Mouse (Mus musculus) CD4-positive, CD25-positive, alpha-beta regulatory T cell, adult 4 months (primary cell): Measurements from ENCODE around the gene Slc12a5. TPM values are rescaled to one million over a fixed set of nuclear protein-coding genes. Genes with fewer than 3 reads are reported as not detected.

ENCODE experiments used
- ATAC-seq: one replicate; pipeline ENCODE4 v1.8.0; 2017
- polyA plus RNA-seq, 2 experiments: library from polyadenylated mRNA; unstranded; fragments of 100-300 nt; shearing (Covaris generic); gene quantifications; one replicate each; pipeline ENCODE4 v1.2.1; 2017

Gene Slc12a5
- polyA plus RNA-seq, 2 experiments from 2014 or later, result 0.31 TPM; not detected in 1

- no peak for ATAC-seq
These were observed 25.9 kb downstream of the Slc12a5 start for GRCm38 (mm10) chr2:164986371-164987027.

- no peak for ATAC-seq
These were observed 28.2 kb downstream of the Slc12a5 start for GRCm38 (mm10) chr2:164988777-164989176.

- ATAC-seq, result no peak
These were observed 30.5 kb downstream of the Slc12a5 start for GRCm38 (mm10) chr2:164991111-164991510.

- no peak for ATAC-seq
These were observed 31.2 kb downstream of the Slc12a5 start for GRCm38 (mm10) chr2:164991808-164992207.

GRCm38 (mm10) chr2:164994156-164994555 is 33.6 kb downstream of the Slc12a5 start:
- no peak for ATAC-seq

- no peak for ATAC-seq
These were observed 34.2 kb downstream of the Slc12a5 start for GRCm38 (mm10) chr2:164994659-164995428.

GRCm38 (mm10) chr2:164995976-164996375 is 35.4 kb downstream of the Slc12a5 start:
- ATAC-seq, result no peak

GRCm38 (mm10) chr2:164996848-164997720 is 36.5 kb downstream of the Slc12a5 start:
- ATAC-seq, result no peak

- ATAC-seq, result no peak
These were observed 37.3 kb downstream of the Slc12a5 start for GRCm38 (mm10) chr2:164997721-164998428.

- no peak for ATAC-seq
These were observed 41.4 kb downstream of the Slc12a5 start for GRCm38 (mm10) chr2:165001958-165002357.

- no peak for ATAC-seq
These were observed 42.5 kb downstream of the Slc12a5 start for GRCm38 (mm10) chr2:165003108-165003507.

- no peak for ATAC-seq
These were observed 43.6 kb downstream of the Slc12a5 start for GRCm38 (mm10) chr2:165004237-165004636.

GRCm38 (mm10) chr2:165006813-165007212 is 46.2 kb downstream of the Slc12a5 start:
- no peak for ATAC-seq

GRCm38 (mm10) chr2:165007986-165008385 is 47.4 kb downstream of the Slc12a5 start:
- no peak for ATAC-seq

- ATAC-seq, result no peak
These were observed 48.6 kb downstream of the Slc12a5 start for GRCm38 (mm10) chr2:165009161-165009560.

- no peak for ATAC-seq
These were observed 49.0 kb downstream of the Slc12a5 start for GRCm38 (mm10) chr2:165009581-165009980.

- no peak for ATAC-seq
These were observed 49.7 kb downstream of the Slc12a5 start for GRCm38 (mm10) chr2:165010351-165010750.

- no peak for ATAC-seq
These were observed 54.3 kb downstream of the Slc12a5 start for GRCm38 (mm10) chr2:165014935-165015334.

GRCm38 (mm10) chr2:165020490-165020889 is 59.9 kb downstream of the Slc12a5 start:
- ATAC-seq, result no peak

- no peak for ATAC-seq
These were observed 66.6 kb downstream of the Slc12a5 start for GRCm38 (mm10) chr2:165027163-165027562.

GRCm38 (mm10) chr2:165032533-165032932 is 71.9 kb downstream of the Slc12a5 start:
- ATAC-seq, result no peak

- no peak for ATAC-seq
These were observed 72.7 kb downstream of the Slc12a5 start for GRCm38 (mm10) chr2:165033306-165033705.
